Mouse (Mus musculus): ENCODE measurements around the gene Macf1.

GRCm38 (mm10) chr4:123327630-123328029, 356.5 kb downstream of the Macf1 start:
- no peak for TF ChIP-seq POLR2A (IDR thresholded peaks at IDR 0.05; ENCODE audit: low read depth, low read length)
- TF ChIP-seq CTCF (IDR thresholded peaks at IDR 0.05; ENCODE audit: extremely low read depth, insufficient read depth, insufficient read length, insufficient replicate concordance), result no peak
